Comparison of ENCODE assay signal across 12 mouse cellular contexts in genomic region chr2:34962893-34963292, GRCm38 (mm10). TPM values are rescaled to one million over a fixed set of nuclear protein-coding genes. Genes with fewer than 3 reads are reported as not detected.
DNase-seq lines count a peak whose midpoint lies in the region; ATAC-seq lines count a peak whose summit lies in the region.
"Had no signal": no experiment of that assay in that cellular context is flagged by ENCODE, and none has a peak within 500 bp of the region (broad histone marks: within the 10 kb centered on the region; RNA-seq: fewer than 3 reads in every experiment).

No protein-coding gene starts in this region.

- ATAC-seq in granulocyte monocyte progenitor cell, adult 5-6 weeks (replicated peaks; ENCODE audit: poor library complexity, severe bottlenecking) = 0 out of 2 replicates have a peak, but pooled peaks have one; percentile 10
- ATAC-seq in neutrophil, adult 5-6 weeks (ENCODE audit: extremely low read depth, insufficient number of reproducible peaks, low FRiP score, poor library complexity, severe bottlenecking) = peak; percentile 20; the same call in 1 of the 2 replicates
- no peak for ATAC-seq in midbrain, embryonic 13.5 days
- ATAC-seq in hindbrain, embryonic 12.5 days (ENCODE audit: low FRiP score) = no peak
- ATAC-seq: intestine, postnatal 0 days had no signal

- DNase-seq in heart, adult 9 months (ENCODE audit: low spot score in 2 of 2) = peak; percentile 44 to 49
- DNase-seq in heart, embryonic 10.5 days (ENCODE audit: low spot score) = no peak
- peak; percentile 33 for DNase-seq in 3T3-L1 (ENCODE audit: low read depth, low spot score)
- no peak for DNase-seq in limb, embryonic 10.5 days (ENCODE audit: low spot score)
- DNase-seq: gastrocnemius, postnatal 10 days; right cerebral cortex, adult 18-20 months had no signal

- H3K27ac ChIP-seq in heart, embryonic 10.5 days = no peak overlapping the region
- no peak overlapping the region for H3K27ac ChIP-seq in limb, embryonic 10.5 days
- H3K27ac ChIP-seq in midbrain, embryonic 13.5 days = no peak overlapping the region
- H3K27ac ChIP-seq in hindbrain, embryonic 12.5 days = no peak overlapping the region
- H3K27ac ChIP-seq: midbrain, embryonic 10.5 days had no signal

- peaks cover 24% of the 10 kb centered on the region for H3K4me1 ChIP-seq in heart, embryonic 10.5 days
- peaks cover 27% of the 10 kb centered on the region for H3K4me1 ChIP-seq in limb, embryonic 10.5 days
- 0 out of 2 replicates have a peak, but pooled peaks cover 4% of the 10 kb centered on the region for H3K4me1 ChIP-seq in midbrain, embryonic 13.5 days (replicated peaks)
- no peaks in the 10 kb centered on the region for H3K4me1 ChIP-seq in hindbrain, embryonic 12.5 days

- WGBS in heart, embryonic 10.5 days = 81% methylated on average over 9 of the region's 9 CpGs
- 88% methylated on average over 9 of the region's 9 CpGs for WGBS in limb, embryonic 10.5 days
- WGBS in midbrain, embryonic 13.5 days = 94% methylated on average over 9 of the region's 9 CpGs
- WGBS in hindbrain, embryonic 12.5 days = 88% methylated on average over 9 of the region's 9 CpGs

- H3K4me3 ChIP-seq in heart, embryonic 10.5 days = no peak overlapping the region
- H3K4me3 ChIP-seq in limb, embryonic 10.5 days = no peak overlapping the region
- no peak overlapping the region for H3K4me3 ChIP-seq in midbrain, embryonic 13.5 days (replicated peaks)
- H3K4me3 ChIP-seq in hindbrain, embryonic 12.5 days = no peak overlapping the region
- H3K4me3 ChIP-seq: midbrain, embryonic 10.5 days had no signal

- H3K4me2 ChIP-seq in midbrain, embryonic 13.5 days (replicated peaks) = no peak overlapping the region
- no peak overlapping the region for H3K4me2 ChIP-seq in hindbrain, embryonic 12.5 days (replicated peaks)

- H3K9me3 ChIP-seq in heart, embryonic 10.5 days = no peaks in the 10 kb centered on the region
- H3K9me3 ChIP-seq in limb, embryonic 10.5 days (replicated peaks) = no peaks in the 10 kb centered on the region
- no peaks in the 10 kb centered on the region for H3K9me3 ChIP-seq in midbrain, embryonic 13.5 days
- no peaks in the 10 kb centered on the region for H3K9me3 ChIP-seq in hindbrain, embryonic 12.5 days (replicated peaks)
- H3K9me3 ChIP-seq: midbrain, embryonic 10.5 days had no signal

- peaks cover 8% of the 10 kb centered on the region for H3K27me3 ChIP-seq in heart, embryonic 10.5 days (ENCODE audit: insufficient read depth, poor library complexity, severe bottlenecking)
- H3K27me3 ChIP-seq in limb, embryonic 10.5 days (ENCODE audit: low read depth, poor library complexity, severe bottlenecking) = peaks cover 25% of the 10 kb centered on the region
- H3K27me3 ChIP-seq in midbrain, embryonic 13.5 days = no peaks in the 10 kb centered on the region
- H3K27me3 ChIP-seq in hindbrain, embryonic 12.5 days = peaks cover 11% of the 10 kb centered on the region; the same call in 1 of the 2 replicates

- H3K9ac ChIP-seq in midbrain, embryonic 13.5 days (replicated peaks) = no peak overlapping the region
- no peak overlapping the region for H3K9ac ChIP-seq in hindbrain, embryonic 12.5 days

- H3K36me3 ChIP-seq in heart, embryonic 10.5 days = no peaks in the 10 kb centered on the region
- H3K36me3 ChIP-seq in limb, embryonic 10.5 days = no peaks in the 10 kb centered on the region
- H3K36me3 ChIP-seq in midbrain, embryonic 13.5 days = no peaks in the 10 kb centered on the region
- no peaks in the 10 kb centered on the region for H3K36me3 ChIP-seq in hindbrain, embryonic 12.5 days
- H3K36me3 ChIP-seq: midbrain, embryonic 10.5 days had no signal

RNA-seq across cellular contexts. Expression of gene Traf1, which starts 1.3 kb away (rescaled TPM):
- 0.78 and 0.85 TPM in 2 replicates for polyA plus RNA-seq in heart, embryonic 10.5 days (2016; fragmentation: Nextera tagmentation; extraction: Ambion mirVana)
- total RNA-seq in granulocyte monocyte progenitor cell, adult 5-6 weeks (2014; fragmentation: Nextera tagmentation) = not detected in 2 replicates
- 0.09 and 0.15 TPM in 2 replicates for total RNA-seq in granulocyte monocyte progenitor cell, adult 5-6 weeks (2017)
- total RNA-seq in neutrophil, adult 5-6 weeks (2017) = 31.1 and 31.3 TPM in 2 replicates
- not detected in 2 replicates for polyA plus RNA-seq in limb, embryonic 10.5 days (2016; fragmentation: Nextera tagmentation; extraction: Ambion mirVana)
- 0.59 and 0.79 TPM in 2 replicates for polyA plus RNA-seq in midbrain, embryonic 13.5 days (2015; fragmentation: Nextera tagmentation; extraction: Ambion mirVana)
- 1.1 and 2.3 TPM in 2 replicates for polyA plus RNA-seq in hindbrain, embryonic 12.5 days (2016; fragmentation: Nextera tagmentation; extraction: Ambion mirVana)

RNA-seq across cellular contexts. Expression of gene Phf19, which starts 49.1 kb away (rescaled TPM):
- 3.1 and 3.9 TPM in 2 replicates for polyA plus RNA-seq in heart, embryonic 10.5 days (2016; fragmentation: Nextera tagmentation; extraction: Ambion mirVana)
- 22.6 and 25.9 TPM in 2 replicates for total RNA-seq in granulocyte monocyte progenitor cell, adult 5-6 weeks (2014; fragmentation: Nextera tagmentation)
- 5.9 and 7.9 TPM in 2 replicates for total RNA-seq in granulocyte monocyte progenitor cell, adult 5-6 weeks (2017)
- 3.9 and 5.1 TPM in 2 replicates for total RNA-seq in neutrophil, adult 5-6 weeks (2017)
- polyA plus RNA-seq in limb, embryonic 10.5 days (2016; fragmentation: Nextera tagmentation; extraction: Ambion mirVana) = 0.50 and 0.60 TPM in 2 replicates
- 1.2 and 2.2 TPM in 2 replicates for polyA plus RNA-seq in midbrain, embryonic 13.5 days (2015; fragmentation: Nextera tagmentation; extraction: Ambion mirVana)
- polyA plus RNA-seq in hindbrain, embryonic 12.5 days (2016; fragmentation: Nextera tagmentation; extraction: Ambion mirVana) = 1.6 TPM in 2 replicates

Comparison
In these comparisons a context has a peak if more than half of its experiments do, and no peak if none do; other contexts are left out.
1. DNase-seq: peak in heart, adult 9 months (2 of 2) and 3T3-L1 (single experiment); none in heart, embryonic 10.5 days (single experiment) and limb, embryonic 10.5 days (single experiment).
2. ATAC-seq: peak in granulocyte monocyte progenitor cell, adult 5-6 weeks (single experiment) and neutrophil, adult 5-6 weeks (single experiment); none in midbrain, embryonic 13.5 days (single experiment) and hindbrain, embryonic 12.5 days (single experiment).